Mouse (Mus musculus): ENCODE measurements around the gene Emx1. TPM values are rescaled to one million over a fixed set of nuclear protein-coding genes. Genes with fewer than 3 reads are reported as not detected.
A peak's percentile ranks its signal among the peaks of the same experiment; 100 is the strongest.

Gene Emx1
- polyA plus RNA-seq, 1 experiment: not detected

GRCm38 (mm10) chr6:85237595-85238337 is 50.5 kb downstream of the Emx1 start:
- 64% methylated on average over 10 of the region's 10 CpGs for WGBS
- no peaks in the 10 kb centered on the region for H3K4me1 ChIP-seq (ENCODE audit: control insufficient read depth, insufficient read depth, insufficient read length)
- TF ChIP-seq POLR2A (IDR thresholded peaks at IDR 0.05; ENCODE audit: low read depth, low read length) (no peak), CTCF (IDR thresholded peaks at IDR 0.05; ENCODE audit: extremely low read depth, insufficient read depth, insufficient read length, insufficient replicate concordance) (no peak)
- H3K27ac ChIP-seq (ENCODE audit: insufficient read depth, low read length): no peak overlapping the region
- no peaks in the 10 kb centered on the region for H3K27me3 ChIP-seq (ENCODE audit: control insufficient read depth, insufficient read depth, low read length)
- no peak for DNase-seq (ENCODE audit: low read depth in 1 of 2, low spot score in 2 of 2)
- H3K36me3 ChIP-seq (ENCODE audit: control insufficient read depth, insufficient read depth, low read length): no peaks in the 10 kb centered on the region
- H3K4me3 ChIP-seq (ENCODE audit: extremely low read depth, insufficient read depth, insufficient read length): no peak overlapping the region

DNA sequence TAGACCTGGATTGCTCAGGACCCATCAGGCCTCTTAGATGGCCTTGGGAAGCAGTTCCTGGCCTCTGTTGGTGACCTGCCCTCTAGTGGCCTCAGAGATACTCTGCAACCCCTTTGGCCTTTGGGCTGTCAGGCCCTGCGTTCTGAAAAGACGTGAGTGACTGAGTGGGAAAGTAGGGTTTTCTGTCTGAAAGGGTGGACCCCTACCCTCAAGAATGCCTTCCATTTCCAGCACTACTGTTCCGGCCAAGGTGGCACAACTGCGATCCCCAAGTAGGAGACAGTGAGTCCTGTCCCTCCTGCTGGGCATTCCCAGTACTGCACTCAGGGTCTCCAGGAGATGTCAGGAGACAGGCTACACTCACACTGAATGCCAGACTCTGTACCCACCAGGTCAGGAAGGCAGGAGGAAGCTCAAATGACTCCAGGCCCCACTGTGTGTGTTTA is 51.8 kb downstream of the Emx1 start:
- no peak overlapping the region for H3K27ac ChIP-seq (ENCODE audit: insufficient read depth, low read length)
- H3K27me3 ChIP-seq (ENCODE audit: control insufficient read depth, insufficient read depth, low read length): no peaks in the 10 kb centered on the region
- 13% methylated on average over 4 of the region's 4 CpGs for WGBS
- no peaks in the 10 kb centered on the region for H3K36me3 ChIP-seq (ENCODE audit: control insufficient read depth, insufficient read depth, low read length)
- no peaks in the 10 kb centered on the region for H3K4me1 ChIP-seq (ENCODE audit: control insufficient read depth, insufficient read depth, insufficient read length)
- H3K4me3 ChIP-seq (ENCODE audit: extremely low read depth, insufficient read depth, insufficient read length): no peak overlapping the region
- peak in 1 of 2 experiments; percentile 26 for DNase-seq (ENCODE audit: low read depth in 1 of 2, low spot score in 2 of 2)
- peak; percentile 37; the same call in 1 of the 2 replicates for TF ChIP-seq CTCF (IDR thresholded peaks at IDR 0.05; ENCODE audit: extremely low read depth, insufficient read depth, insufficient read length, insufficient replicate concordance)
- TF ChIP-seq POLR2A (IDR thresholded peaks at IDR 0.05; ENCODE audit: low read depth, low read length): no peak

DNA sequence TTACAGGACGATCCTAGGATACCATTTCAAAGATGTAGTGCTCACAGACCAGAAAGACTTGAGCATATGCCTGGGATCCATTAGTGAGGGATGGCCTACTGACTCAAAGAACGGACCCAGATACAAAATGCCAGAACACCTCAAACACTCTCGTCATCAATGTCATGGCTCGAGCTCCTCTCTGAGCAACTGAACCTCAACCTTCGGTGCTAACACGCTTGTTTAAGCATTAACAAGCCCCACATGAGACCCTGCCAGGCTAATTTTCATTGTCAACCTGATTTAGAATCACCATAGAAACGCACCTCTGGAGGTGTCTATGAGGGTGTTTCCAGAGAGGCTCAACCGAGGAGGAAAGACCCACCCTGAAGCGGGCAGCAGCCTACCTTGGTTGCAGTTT is 62.6 kb downstream of the Emx1 start:
- no peak overlapping the region for H3K4me3 ChIP-seq (ENCODE audit: extremely low read depth, insufficient read depth, insufficient read length)
- WGBS: 87% methylated on average over 9 of the region's 9 CpGs
- no peak for TF ChIP-seq POLR2A (IDR thresholded peaks at IDR 0.05; ENCODE audit: low read depth, low read length)
- no peak for TF ChIP-seq CTCF (IDR thresholded peaks at IDR 0.05; ENCODE audit: extremely low read depth, insufficient read depth, insufficient read length, insufficient replicate concordance)

GRCm38 (mm10) chr6:85250811-85251241 is 63.6 kb downstream of the Emx1 start:
- H3K4me3 ChIP-seq (ENCODE audit: extremely low read depth, insufficient read depth, insufficient read length): no peak overlapping the region
- TF ChIP-seq POLR2A (IDR thresholded peaks at IDR 0.05; ENCODE audit: low read depth, low read length) (no peak), CTCF (IDR thresholded peaks at IDR 0.05; ENCODE audit: extremely low read depth, insufficient read depth, insufficient read length, insufficient replicate concordance) (no peak)
- H3K36me3 ChIP-seq (ENCODE audit: control insufficient read depth, insufficient read depth, low read length): no peaks in the 10 kb centered on the region
- H3K27ac ChIP-seq (ENCODE audit: insufficient read depth, low read length): no peak overlapping the region
- H3K4me1 ChIP-seq (ENCODE audit: control insufficient read depth, insufficient read depth, insufficient read length): no peaks in the 10 kb centered on the region
- DNase-seq (ENCODE audit: low read depth in 1 of 2, low spot score in 2 of 2): no peak
- WGBS: 78% methylated on average over 6 of the region's 6 CpGs
- no peaks in the 10 kb centered on the region for H3K27me3 ChIP-seq (ENCODE audit: control insufficient read depth, insufficient read depth, low read length)

More for the DNA sequence above, 62.6 kb downstream of the Emx1 start:
- Histone ChIP-seq H3K36me3 (ENCODE audit: control insufficient read depth, insufficient read depth, low read length) (no peaks in the 10 kb centered on the region), H3K4me1 (ENCODE audit: control insufficient read depth, insufficient read depth, insufficient read length) (no peaks in the 10 kb centered on the region), H3K27ac (ENCODE audit: insufficient read depth, low read length) (no peak overlapping the region), H3K27me3 (ENCODE audit: control insufficient read depth, insufficient read depth, low read length) (no peaks in the 10 kb centered on the region)
- DNase-seq (ENCODE audit: low read depth in 1 of 2, low spot score in 2 of 2): no peak

- no peak overlapping the region for H3K27ac ChIP-seq (ENCODE audit: insufficient read depth, low read length)
- WGBS: 92% methylated on average over 17 of the region's 17 CpGs
- H3K27me3 ChIP-seq (ENCODE audit: control insufficient read depth, insufficient read depth, low read length): no peaks in the 10 kb centered on the region
- DNase-seq (ENCODE audit: low read depth in 1 of 2, low spot score in 2 of 2): no peak
- no peaks in the 10 kb centered on the region for H3K4me1 ChIP-seq (ENCODE audit: control insufficient read depth, insufficient read depth, insufficient read length)
- no peaks in the 10 kb centered on the region for H3K36me3 ChIP-seq (ENCODE audit: control insufficient read depth, insufficient read depth, low read length)
- H3K4me3 ChIP-seq (ENCODE audit: extremely low read depth, insufficient read depth, insufficient read length): no peak overlapping the region
- no peak for TF ChIP-seq POLR2A (IDR thresholded peaks at IDR 0.05; ENCODE audit: low read depth, low read length)
- no peak for TF ChIP-seq CTCF (IDR thresholded peaks at IDR 0.05; ENCODE audit: extremely low read depth, insufficient read depth, insufficient read length, insufficient replicate concordance)
Measured at GRCm38 (mm10) chr6:85252251-85253058, 65.2 kb downstream of the Emx1 start.

- Histone ChIP-seq H3K36me3 (ENCODE audit: control insufficient read depth, insufficient read depth, low read length) (no peaks in the 10 kb centered on the region), H3K27me3 (ENCODE audit: control insufficient read depth, insufficient read depth, low read length) (no peaks in the 10 kb centered on the region), H3K27ac (ENCODE audit: insufficient read depth, low read length) (no peak overlapping the region), H3K4me1 (ENCODE audit: control insufficient read depth, insufficient read depth, insufficient read length) (no peaks in the 10 kb centered on the region), H3K4me3 (ENCODE audit: extremely low read depth, insufficient read depth, insufficient read length) (no peak overlapping the region)
- 49% methylated on average over 3 of the region's 3 CpGs for WGBS
- TF ChIP-seq POLR2A (IDR thresholded peaks at IDR 0.05; ENCODE audit: low read depth, low read length) (no peak), CTCF (IDR thresholded peaks at IDR 0.05; ENCODE audit: extremely low read depth, insufficient read depth, insufficient read length, insufficient replicate concordance) (no peak)
- DNase-seq (ENCODE audit: low read depth in 1 of 2, low spot score in 2 of 2): no peak
Measured at GRCm38 (mm10) chr6:85253275-85253674, 66.0 kb downstream of the Emx1 start.

Other genes starting within 250 kb of the Emx1 start
- 2.6 and 3.1 TPM in 2 replicates for gene Exoc6b, start 117.9 kb upstream of the Emx1 start, polyA plus RNA-seq (2012; rRNA removed)
- 10.2 and 10.3 TPM in 2 replicates for gene Spr, start 49.7 kb upstream of the Emx1 start, polyA plus RNA-seq (2012; rRNA removed)
- gene Sfxn5, start 146.0 kb downstream of the Emx1 start, polyA plus RNA-seq (2012; rRNA removed): 3.5 and 6.2 TPM in 2 replicates
- 8.0 and 10.1 TPM in 2 replicates for gene Rab11fip5, start 187.2 kb downstream of the Emx1 start, polyA plus RNA-seq (2012; rRNA removed)
- gene Noto, start 236.4 kb downstream of the Emx1 start, polyA plus RNA-seq (2012; rRNA removed): not detected in 2 replicates
- gene Smyd5, start 244.6 kb downstream of the Emx1 start, polyA plus RNA-seq (2012; rRNA removed): 21.7 and 25.5 TPM in 2 replicates

All from spleen, adult 2 months (tissue).